Mouse (Mus musculus) ovary, adult 2 months (tissue): Measurements from ENCODE around the gene Ly9. TPM values are rescaled to one million over a fixed set of nuclear protein-coding genes. Genes with fewer than 3 reads are reported as not detected.

Source experiments
- polyA plus RNA-seq: library from polyadenylated mRNA; depleted of rRNA; stranded (reverse); fragments of >200 nt; gene quantifications from 2 replicates; pipeline ENCODE4 v1.2.3, GENCODE M21; 2012; rRNA removed

Gene Ly9
- 1.4 and 1.8 TPM in 2 replicates for polyA plus RNA-seq

DNA sequence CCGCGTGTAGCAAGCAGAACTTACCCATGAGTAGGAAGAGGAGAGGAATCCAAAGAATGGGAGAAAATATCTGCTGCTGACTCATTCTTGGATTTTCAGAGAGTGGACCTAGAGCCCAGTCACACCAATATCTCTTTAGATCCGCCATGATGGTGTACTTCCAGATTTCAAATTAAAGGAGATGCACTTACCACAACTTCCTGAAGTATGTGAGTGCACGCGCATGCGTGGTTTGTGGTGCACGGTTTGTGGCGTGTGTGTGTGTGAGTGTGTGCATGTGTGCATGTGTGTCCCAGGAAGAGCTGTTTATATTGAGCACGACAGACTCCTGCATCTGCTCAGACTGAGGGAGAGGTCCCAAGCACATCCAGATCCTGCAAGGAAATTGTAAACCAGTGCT lies at the start of gene Ly9:
Gene Ly9, minus strand, starts transcription at position 235 of the 400 bp plus-strand sequence.

DNA sequence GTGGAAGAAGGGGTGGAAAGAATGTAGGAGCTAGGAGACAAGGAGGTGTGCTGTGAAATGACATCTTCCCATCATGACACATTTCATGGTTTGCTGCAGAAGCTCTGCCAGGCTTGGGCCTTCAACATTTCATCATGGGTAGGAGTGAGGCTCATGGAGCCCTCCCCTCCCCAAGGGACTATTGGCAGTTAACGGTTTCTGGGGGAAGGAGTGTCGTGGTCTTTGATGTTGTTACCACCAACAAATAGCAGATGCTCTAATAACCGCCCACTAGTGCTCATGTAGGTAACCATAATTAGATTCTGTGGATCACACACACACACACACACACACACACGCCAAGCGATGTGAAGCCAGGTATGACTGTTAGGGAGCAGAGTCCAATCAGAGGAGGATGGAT lies 45.5 kb upstream of the Ly9 start, which contains the start of gene Slamf7:
Gene Slamf7, minus strand, starts transcription at position 302 of the 400 bp plus-strand sequence.

DNA sequence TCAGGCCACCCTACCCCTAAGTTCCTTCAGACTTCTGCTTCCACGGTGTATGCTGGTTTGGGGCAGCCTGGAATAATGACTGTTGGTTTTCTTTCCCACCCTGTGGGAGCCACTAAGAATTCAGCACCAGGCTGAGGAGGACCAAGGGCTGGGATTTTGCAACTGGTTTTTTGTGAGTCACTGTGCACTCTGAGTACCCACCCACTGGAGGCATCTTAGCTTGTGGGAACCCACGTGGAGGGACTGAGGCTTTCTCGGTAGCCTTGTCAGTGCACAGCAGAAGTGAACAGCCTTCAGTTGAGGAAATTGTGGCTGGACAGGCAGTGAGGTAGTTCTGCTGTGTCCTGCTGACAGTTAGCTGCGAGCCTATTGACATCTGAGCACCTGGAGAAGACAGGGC lies 48.3 kb downstream of the Ly9 start, which contains the start of gene Cd244a:
Gene Cd244a, plus strand, starts transcription at position 296 of the 400 bp plus-strand sequence.

Other genes with a start within 250 kb of the Ly9 start
- 4.5 and 5.9 TPM in 2 replicates for gene Klhdc9, start 246.6 kb downstream of the Ly9 start, polyA plus RNA-seq
- gene Nectin4, start 237.3 kb downstream of the Ly9 start, polyA plus RNA-seq, result 4.7 and 5.7 TPM in 2 replicates
- 2.8 TPM in 2 replicates for gene Arhgap30, start 218.5 kb downstream of the Ly9 start, polyA plus RNA-seq
- gene Usf1, start 196.1 kb downstream of the Ly9 start, polyA plus RNA-seq, result 142 and 162 TPM in 2 replicates
- gene Tstd1, start 188.5 kb downstream of the Ly9 start, polyA plus RNA-seq, result 0.76 and 1.2 TPM in 2 replicates
- 63.7 and 67.6 TPM in 2 replicates for gene F11r, start 169.9 kb downstream of the Ly9 start, polyA plus RNA-seq
- 5.7 and 6.1 TPM in 2 replicates for gene Alyref2, start 103.9 kb downstream of the Ly9 start, polyA plus RNA-seq
- gene Itln1, start 72.1 kb downstream of the Ly9 start, polyA plus RNA-seq, result 0.96 and 2.1 TPM in 2 replicates
- gene Cd244a, start 48.2 kb downstream of the Ly9 start, polyA plus RNA-seq, result 0.40 and 0.47 TPM in 2 replicates
- gene Slamf7, start 45.6 kb upstream of the Ly9 start, polyA plus RNA-seq, result 0.86 and 0.90 TPM in 2 replicates
- gene Cd48, start 74.6 kb upstream of the Ly9 start, polyA plus RNA-seq, result 2.7 and 4.0 TPM in 2 replicates
- 0.07 TPM in 1 of 2 replicates, not detected in the other for gene Slamf1, start 159.7 kb upstream of the Ly9 start, polyA plus RNA-seq
- gene Cd84, start 232.3 kb upstream of the Ly9 start, polyA plus RNA-seq, result 0.77 and 1.1 TPM in 2 replicates